Mouse (Mus musculus) heart, adult 2 months (tissue): ENCODE data around the gene Gm20388. TPM values are rescaled to one million over a fixed set of nuclear protein-coding genes. Genes with fewer than 3 reads are reported as not detected.

Experiments
- DNase-seq, 2 experiments: peaks; one replicate each; pipeline ENCODE4 v3.0.0; 2021
- H3K27ac ChIP-seq: fragments of 200-600 bp; 2 replicates; pipeline ENCODE4 v1.8.1; 2022
- H3K27me3 ChIP-seq: fragments of 200-500 bp; 2 replicates; pipeline ENCODE4 v1.6.1; 2012; ENCODE audit warnings: mild to moderate bottlenecking, low read length, inconsistent platforms, mixed read lengths; ENCODE audit not compliant: control insufficient read depth, insufficient read depth
- H3K36me3 ChIP-seq: fragments of 200-500 bp; 2 replicates; pipeline ENCODE4 v1.6.1; 2012; ENCODE audit warnings: low read length, inconsistent platforms; ENCODE audit not compliant: control insufficient read depth, insufficient read depth
- H3K4me1 ChIP-seq: fragments of 200-500 bp; 2 replicates; pipeline ENCODE4 v1.6.1; 2011; ENCODE audit warnings: low read length; ENCODE audit not compliant: control insufficient read depth, insufficient read depth
- H3K4me3 ChIP-seq: fragments of 200-600 bp; 2 replicates; pipeline ENCODE4 v1.8.1; 2022
- H3K79me2 ChIP-seq: fragments of 200-500 bp; replicated peaks from 2 replicates; pipeline ENCODE4 v1.6.1; 2012; ENCODE audit warnings: mild to moderate bottlenecking, inconsistent platforms, low read length, moderate library complexity, mixed read lengths; ENCODE audit not compliant: control insufficient read depth, insufficient read depth
- H3K9ac ChIP-seq: fragments of 200-500 bp; 2 replicates; pipeline ENCODE4 v1.6.1; 2012; ENCODE audit warnings: low read depth, mild to moderate bottlenecking, control low read depth, inconsistent platforms, low read length, mixed read lengths
- CTCF ChIP-seq: fragments of 200-600 bp; IDR thresholded peaks from 2 replicates; pipeline ENCODE4 v1.8.1; 2022; ENCODE audit warnings: antibody characterized with exemption, mild to moderate bottlenecking, moderate library complexity
- EP300 ChIP-seq: fragments of 200-500 bp; IDR thresholded peaks from 2 replicates; pipeline ENCODE4 v1.6.1; 2011; ENCODE audit warnings: low read depth, low read length, control low read depth; ENCODE audit not compliant: insufficient read depth
- POLR2A ChIP-seq: fragments of 200-500 bp; IDR thresholded peaks from 2 replicates; pipeline ENCODE4 v1.6.1; 2011; ENCODE audit warnings: mild to moderate bottlenecking, low read depth, low read length, control low read depth; ENCODE audit not compliant: insufficient read depth
- WGBS: fragments of 180-500 bp; shearing (Covaris S2); methylation state at CpG from one replicate; pipeline ENCODE4 v1.1.7; 2018; 5-methylcytosine and 5-hydroxymethylcytosine counted together
- intact Hi-C: fragments of 180-260 bp; cut with DNase I; formaldehyde crosslinking; loops from one replicate; pipeline ENCODE4 v1.15.1; 2025
- polyA plus RNA-seq: library from polyadenylated mRNA; depleted of rRNA; stranded (reverse); fragments of >200 nt; gene quantifications from 2 replicates; pipeline ENCODE4 v1.2.3, GENCODE M21; 2012
- total RNA-seq, 2 experiments: library from RNA; stranded (reverse); gene quantifications; 2 replicates each; pipeline ENCODE4 v1.2.3; 2021

Gene Gm20388
- total and polyA plus RNA-seq, 3 experiments: 1.8 to 32.3 TPM; not detected in 1

DNA sequence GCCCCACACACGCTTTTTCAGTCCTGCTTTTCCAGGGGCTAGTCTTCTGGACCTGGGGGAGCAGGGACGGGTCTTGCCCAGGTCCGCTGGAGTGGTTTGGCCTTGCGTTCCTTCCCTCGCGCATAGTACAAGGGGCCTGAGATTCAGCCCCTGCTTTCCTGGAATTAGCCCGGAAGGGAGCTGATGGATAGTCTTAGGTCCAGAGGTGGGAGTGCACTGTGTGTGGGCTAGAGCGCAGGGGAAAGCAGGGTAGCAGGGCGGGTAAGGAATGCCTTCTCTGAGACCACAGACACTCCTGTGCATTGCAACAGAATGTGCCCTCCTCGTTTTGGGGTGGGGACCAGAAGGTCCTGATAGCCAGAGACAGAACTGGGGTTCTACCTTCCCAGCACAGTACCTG, 2666.5 kb downstream of the Gm20388 start:
- peaks cover 13% of the 10 kb centered on the region for H3K4me1 ChIP-seq
- no peak for DNase-seq
- no peak overlapping the region for H3K9ac ChIP-seq
- no peak overlapping the region for H3K27ac ChIP-seq
- H3K36me3 ChIP-seq: no peaks in the 10 kb centered on the region
- intact Hi-C loops: no loop called here
- H3K79me2 ChIP-seq: no peaks in the 10 kb centered on the region
- 61% methylated on average over 10 of the region's 10 CpGs for WGBS
- TF ChIP-seq POLR2A: no peak
- TF ChIP-seq CTCF: no peak
- TF ChIP-seq EP300: no peak
- no peaks in the 10 kb centered on the region for H3K27me3 ChIP-seq
- peak overlapping the region; percentile 64; the same call in 1 of the 2 replicates for H3K4me3 ChIP-seq

DNA sequence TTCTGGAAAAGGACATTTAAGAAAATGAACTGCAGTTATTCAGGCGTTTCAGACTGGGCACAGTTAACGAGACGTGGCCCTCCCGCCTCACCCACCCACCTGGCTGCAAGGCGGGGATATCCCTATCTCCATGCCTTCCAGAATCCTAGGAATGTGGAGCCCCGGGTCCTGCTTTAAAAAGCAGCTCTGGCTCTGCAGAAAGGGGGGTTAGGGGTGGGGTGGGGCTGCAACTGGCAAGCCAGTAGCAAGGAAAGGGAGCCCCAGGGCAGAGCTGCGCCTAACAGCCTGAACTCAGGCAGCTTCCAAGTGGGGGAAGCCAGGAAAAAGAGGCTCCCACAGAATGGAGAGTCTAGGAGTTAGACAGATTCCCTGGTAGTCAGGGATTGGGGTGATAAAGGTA, 2668.6 kb downstream of the Gm20388 start:
- H3K4me1 ChIP-seq: peaks cover 13% of the 10 kb centered on the region
- no peak overlapping the region for H3K27ac ChIP-seq
- H3K36me3 ChIP-seq: no peaks in the 10 kb centered on the region
- no peak overlapping the region for H3K9ac ChIP-seq
- DNase-seq: no peak
- intact Hi-C loops: no loop called here
- WGBS: 58% methylated on average over 7 of the region's 7 CpGs
- no peaks in the 10 kb centered on the region for H3K79me2 ChIP-seq
- H3K4me3 ChIP-seq: no peak overlapping the region
- H3K27me3 ChIP-seq: no peaks in the 10 kb centered on the region
- TF ChIP-seq POLR2A: no peak
- no peak for TF ChIP-seq CTCF
- no peak for TF ChIP-seq EP300

DNA sequence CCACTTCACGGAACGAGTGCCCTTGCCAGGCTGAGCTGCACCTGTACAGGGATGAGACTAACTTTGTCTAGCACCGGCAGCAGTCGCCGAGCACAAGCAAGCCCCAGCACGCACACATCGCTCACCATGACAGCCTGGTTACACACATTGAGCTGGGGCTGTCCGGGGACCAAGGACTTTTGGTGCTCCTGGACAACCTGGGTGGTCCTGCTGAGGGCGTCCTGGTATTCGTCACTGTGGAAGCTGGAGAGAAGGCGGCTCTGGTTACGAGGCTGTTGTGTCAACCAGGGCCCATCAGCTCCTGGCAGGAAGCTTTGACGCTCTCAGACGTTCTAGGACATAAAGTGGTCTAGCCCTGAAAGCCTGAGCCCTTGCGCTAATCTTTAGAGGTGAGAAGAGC, 2670.3 kb downstream of the Gm20388 start:
- Histone ChIP-seq H3K4me1 (peaks cover 3% of the 10 kb centered on the region), H3K9ac (no peak overlapping the region), H3K27me3 (no peaks in the 10 kb centered on the region), H3K79me2 (no peaks in the 10 kb centered on the region), H3K36me3 (no peaks in the 10 kb centered on the region), H3K27ac (no peak overlapping the region), H3K4me3 (no peak overlapping the region)
- WGBS: 66% methylated on average over 15 of the region's 15 CpGs
- intact Hi-C loops: no loop called here
- no peak for TF ChIP-seq EP300
- TF ChIP-seq CTCF: no peak
- TF ChIP-seq POLR2A: no peak
- no peak for DNase-seq

DNA sequence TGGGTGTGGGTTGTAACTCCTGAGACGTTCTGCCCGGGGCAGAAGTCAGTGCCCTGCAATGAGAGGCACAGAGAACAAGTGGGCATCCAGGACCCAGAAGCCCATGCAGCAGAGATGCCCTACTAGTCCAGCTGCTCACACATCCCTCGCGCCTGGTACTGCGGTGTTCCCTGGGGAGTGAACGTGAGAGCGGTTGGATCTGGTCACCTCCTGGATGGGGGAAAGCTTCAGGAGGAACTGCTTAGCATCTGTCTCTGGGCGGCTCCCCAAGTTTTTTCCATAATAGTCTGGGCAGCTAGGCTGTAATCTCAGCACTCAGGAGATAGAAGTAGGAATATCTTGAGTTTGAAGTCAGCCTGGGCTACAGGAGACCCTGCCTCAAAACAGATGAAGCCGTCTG, 2674.3 kb downstream of the Gm20388 start:
- 56% methylated on average over 9 of the region's 9 CpGs for WGBS
- no peaks in the 10 kb centered on the region for H3K79me2 ChIP-seq
- H3K4me3 ChIP-seq: no peak overlapping the region
- H3K27ac ChIP-seq: no peak overlapping the region
- DNase-seq: no peak
- intact Hi-C loops: no loop called here
- no peaks in the 10 kb centered on the region for H3K4me1 ChIP-seq
- H3K36me3 ChIP-seq: no peaks in the 10 kb centered on the region
- no peaks in the 10 kb centered on the region for H3K27me3 ChIP-seq
- TF ChIP-seq POLR2A (no peak), CTCF (no peak), EP300 (no peak)
- H3K9ac ChIP-seq: no peak overlapping the region

DNA sequence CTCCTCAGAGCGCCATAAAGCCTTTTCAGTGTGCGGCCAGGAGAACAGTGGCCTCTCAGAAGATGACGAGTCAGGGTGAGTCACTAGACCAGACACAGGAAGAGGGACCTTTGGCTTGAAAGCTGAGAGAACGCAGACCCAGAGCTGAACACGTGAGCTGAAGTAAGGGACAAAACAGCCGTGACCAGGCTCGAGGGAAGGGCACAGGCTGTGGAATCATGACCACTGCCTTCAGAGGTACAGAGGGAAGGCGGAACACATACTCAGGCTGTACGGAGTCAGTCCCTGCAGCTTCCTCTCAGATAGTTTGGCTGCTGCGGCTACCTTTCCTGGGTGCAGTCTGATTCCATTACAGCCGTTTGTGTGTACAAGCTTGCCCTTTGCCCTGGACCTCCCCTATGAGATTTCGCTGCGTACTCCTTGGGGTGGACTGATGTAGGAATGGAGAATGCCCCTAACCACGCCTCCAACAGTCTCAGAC, 2674.8 kb downstream of the Gm20388 start:
- H3K9ac ChIP-seq: no peak overlapping the region
- H3K79me2 ChIP-seq: no peaks in the 10 kb centered on the region
- intact Hi-C loops: no loop called here
- DNase-seq: no peak
- WGBS: 50% methylated on average over 14 of the region's 14 CpGs
- H3K4me3 ChIP-seq: no peak overlapping the region
- no peaks in the 10 kb centered on the region for H3K27me3 ChIP-seq
- no peaks in the 10 kb centered on the region for H3K36me3 ChIP-seq
- H3K4me1 ChIP-seq: no peaks in the 10 kb centered on the region
- no peak overlapping the region for H3K27ac ChIP-seq
- TF ChIP-seq EP300: no peak
- no peak for TF ChIP-seq POLR2A
- no peak for TF ChIP-seq CTCF

DNA sequence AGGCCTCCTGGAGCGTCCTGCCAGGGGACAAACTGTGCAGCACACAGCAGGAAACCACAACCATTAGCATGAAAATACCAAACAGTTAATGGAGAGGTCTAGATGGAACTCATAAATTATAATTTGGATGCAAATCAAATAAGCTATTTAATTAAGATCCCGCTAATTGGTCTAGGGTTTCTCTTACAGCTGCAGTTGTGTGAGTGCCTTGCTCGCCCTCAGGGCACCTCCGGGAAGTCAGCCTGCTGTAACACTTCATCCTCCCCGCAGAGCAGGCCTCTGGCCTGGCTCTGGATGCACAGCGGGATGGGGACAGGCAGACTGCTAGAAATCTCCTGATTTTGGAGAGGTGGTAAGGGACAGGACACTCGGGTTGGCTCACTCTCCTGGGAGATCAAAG, 2675.5 kb downstream of the Gm20388 start:
- no peak for DNase-seq
- Histone ChIP-seq H3K79me2 (no peaks in the 10 kb centered on the region), H3K27ac (no peak overlapping the region), H3K27me3 (no peaks in the 10 kb centered on the region), H3K9ac (no peak overlapping the region), H3K36me3 (no peaks in the 10 kb centered on the region), H3K4me3 (no peak overlapping the region), H3K4me1 (no peaks in the 10 kb centered on the region)
- WGBS: 87% methylated on average over 7 of the region's 7 CpGs
- intact Hi-C loops: no loop called here
- TF ChIP-seq POLR2A (no peak), CTCF (no peak), EP300 (no peak)

DNA sequence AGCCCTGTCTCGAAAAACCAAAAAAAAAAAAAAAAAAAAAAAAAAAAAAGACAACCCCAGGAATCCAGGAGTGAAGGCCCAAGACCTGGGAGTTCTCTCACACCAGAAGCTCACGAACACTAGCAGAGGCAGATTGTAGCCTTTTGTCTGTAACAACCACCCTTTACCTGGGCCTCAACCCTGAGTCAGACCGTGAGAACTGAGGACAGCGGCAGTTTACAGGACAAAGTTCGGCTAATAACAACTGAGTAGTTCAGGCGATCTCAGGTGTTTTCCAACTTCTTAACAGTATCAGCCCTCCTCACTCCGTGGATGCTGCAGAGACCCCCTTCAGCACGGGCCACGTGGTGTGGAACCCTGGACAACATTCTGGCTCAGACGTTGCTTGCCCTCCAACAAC, 2676.1 kb downstream of the Gm20388 start:
- H3K4me3 ChIP-seq: no peak overlapping the region
- no peak overlapping the region for H3K9ac ChIP-seq
- intact Hi-C loops: no loop called here
- H3K4me1 ChIP-seq: no peaks in the 10 kb centered on the region
- no peak for DNase-seq
- no peak overlapping the region for H3K27ac ChIP-seq
- H3K79me2 ChIP-seq: no peaks in the 10 kb centered on the region
- no peak for TF ChIP-seq POLR2A
- no peak for TF ChIP-seq CTCF
- no peak for TF ChIP-seq EP300
- 88% methylated on average over 10 of the region's 10 CpGs for WGBS
- no peaks in the 10 kb centered on the region for H3K27me3 ChIP-seq
- no peaks in the 10 kb centered on the region for H3K36me3 ChIP-seq
